Mouse (Mus musculus): ENCODE data around the gene Fbxo41. TPM values are rescaled to one million over a fixed set of nuclear protein-coding genes. Genes with fewer than 3 reads are reported as not detected.

The Fbxo41 gene
- total RNA-seq, 2 experiments from 2014 or later: not detected

- no peak for DNase-seq (ENCODE audit: low spot score)
These were observed 11.2 kb downstream of the Fbxo41 start for GRCm38 (mm10) chr6:85491606-85492005.

- DNase-seq (ENCODE audit: low spot score): no peak
These were observed 12.5 kb downstream of the Fbxo41 start for GRCm38 (mm10) chr6:85490252-85490651.

GRCm38 (mm10) chr6:85489717-85490116 lies 13.1 kb downstream of the Fbxo41 start:
- no peak for DNase-seq (ENCODE audit: low spot score)

GRCm38 (mm10) chr6:85488510-85488909 lies 14.3 kb downstream of the Fbxo41 start:
- DNase-seq (ENCODE audit: low spot score): no peak

GRCm38 (mm10) chr6:85485738-85486137 lies 17.1 kb downstream of the Fbxo41 start:
- DNase-seq (ENCODE audit: low spot score): no peak

GRCm38 (mm10) chr6:85483843-85484721 lies 18.7 kb downstream of the Fbxo41 start:
- no peak for DNase-seq (ENCODE audit: low spot score)

GRCm38 (mm10) chr6:85480685-85481084 lies 22.1 kb downstream of the Fbxo41 start:
- DNase-seq (ENCODE audit: low spot score): no peak

GRCm38 (mm10) chr6:85479979-85480378 lies 22.8 kb downstream of the Fbxo41 start:
- DNase-seq (ENCODE audit: low spot score): no peak

GRCm38 (mm10) chr6:85478416-85478815 lies 24.4 kb downstream of the Fbxo41 start:
- no peak for DNase-seq (ENCODE audit: low spot score)

GRCm38 (mm10) chr6:85477366-85477917 lies 25.4 kb downstream of the Fbxo41 start:
- DNase-seq (ENCODE audit: low spot score): no peak

GRCm38 (mm10) chr6:85475581-85475980 lies 27.2 kb downstream of the Fbxo41 start:
- no peak for DNase-seq (ENCODE audit: low spot score)

- no peak for DNase-seq (ENCODE audit: low spot score)
These were observed 30.3 kb downstream of the Fbxo41 start for GRCm38 (mm10) chr6:85472542-85472941.

GRCm38 (mm10) chr6:85471962-85472361 lies 30.8 kb downstream of the Fbxo41 start:
- DNase-seq (ENCODE audit: low spot score): no peak

GRCm38 (mm10) chr6:85469660-85470430 lies 32.9 kb downstream of the Fbxo41 start:
- no peak for DNase-seq (ENCODE audit: low spot score)

GRCm38 (mm10) chr6:85465381-85465780 lies 37.4 kb downstream of the Fbxo41 start:
- DNase-seq (ENCODE audit: low spot score): no peak

GRCm38 (mm10) chr6:85459621-85460020 lies 43.2 kb downstream of the Fbxo41 start:
- no peak for DNase-seq (ENCODE audit: low spot score)

GRCm38 (mm10) chr6:85452816-85453215 lies 50.0 kb downstream of the Fbxo41 start:
- DNase-seq (ENCODE audit: low spot score): no peak

GRCm38 (mm10) chr6:85452411-85452665 lies 50.5 kb downstream of the Fbxo41 start:
- no peak for DNase-seq (ENCODE audit: low spot score)

GRCm38 (mm10) chr6:85451664-85452410 lies 51.0 kb downstream of the Fbxo41 start, which contains the start of gene Pradc1:
Pradc1 (minus strand) TSS chr6:85451970.
- peak; percentile 99 for DNase-seq (ENCODE audit: low spot score)

- peak; percentile 99 for DNase-seq (ENCODE audit: low spot score)
These were observed 51.8 kb downstream of the Fbxo41 start, which contains the start of gene Cct7 for GRCm38 (mm10) chr6:85450697-85451663. Cct7 (plus strand) TSS chr6:85451514.

All from gastrocnemius, adult 18-20 months (tissue).